Mouse (Mus musculus) fat pad, adult 2 months (tissue): ENCODE results near the gene Cs.

ENCODE experiments used
- DNase-seq: peaks from one replicate; pipeline ENCODE4 v3.0.0-alpha.2; 2011; ENCODE audit warnings: low read depth, low spot score; ENCODE audit errors: extremely low read depth

Gene Cs

GRCm38 (mm10) chr10:128337306-128338181 lies at the start of gene Cs:
Gene Cs (plus strand): TSS chr10:128337734.
- peak; percentile 91 for DNase-seq

GRCm38 (mm10) chr10:128290594-128290993 lies 46.9 kb upstream of the Cs start:
- DNase-seq: peak; percentile 23

GRCm38 (mm10) chr10:128296370-128297090 lies 41.0 kb upstream of the Cs start:
- no peak for DNase-seq

GRCm38 (mm10) chr10:128297221-128297620 lies 40.3 kb upstream of the Cs start:
- no peak for DNase-seq

GRCm38 (mm10) chr10:128297622-128298021 lies 39.9 kb upstream of the Cs start:
- DNase-seq: no peak

- DNase-seq: peak; percentile 42
Measured at GRCm38 (mm10) chr10:128298243-128298642, 39.3 kb upstream of the Cs start.

- DNase-seq: no peak
Measured at GRCm38 (mm10) chr10:128298702-128299171, 38.8 kb upstream of the Cs start, which contains the start of gene Il23a. Gene Il23a (minus strand): TSS chr10:128298752.

- no peak for DNase-seq
Measured at GRCm38 (mm10) chr10:128302357-128302756, 35.2 kb upstream of the Cs start.

- no peak for DNase-seq
Measured at GRCm38 (mm10) chr10:128302785-128303125, 34.8 kb upstream of the Cs start.

GRCm38 (mm10) chr10:128303126-128304021 lies 34.2 kb upstream of the Cs start, which contains the start of gene Pan2:
Gene Pan2 (plus strand): TSS chr10:128303335.
- peak; percentile 97 for DNase-seq

GRCm38 (mm10) chr10:128309654-128310053 lies 27.9 kb upstream of the Cs start:
- no peak for DNase-seq

- DNase-seq: no peak
Measured at GRCm38 (mm10) chr10:128310177-128310576, 27.4 kb upstream of the Cs start.

GRCm38 (mm10) chr10:128310902-128311301 lies 26.6 kb upstream of the Cs start:
- no peak for DNase-seq

- DNase-seq: no peak
Measured at GRCm38 (mm10) chr10:128315578-128315977, 22.0 kb upstream of the Cs start.

GRCm38 (mm10) chr10:128321641-128322040 lies 15.9 kb upstream of the Cs start:
- DNase-seq: no peak

GRCm38 (mm10) chr10:128322141-128323108 lies 15.1 kb upstream of the Cs start, which contains the start of gene Cnpy2:
Gene Cnpy2 (plus strand): TSS chr10:128322459.
- no peak for DNase-seq

- no peak for DNase-seq
Measured at GRCm38 (mm10) chr10:128323516-128323915, 14.0 kb upstream of the Cs start.

- no peak for DNase-seq
Measured at GRCm38 (mm10) chr10:128326825-128327224, 10.7 kb upstream of the Cs start.

GRCm38 (mm10) chr10:128327610-128328009 lies 9.9 kb upstream of the Cs start:
- no peak for DNase-seq
